Mouse (Mus musculus) adrenal gland (tissue): Measurements from ENCODE around the gene H2-K1.

ENCODE experiments used
- intact Hi-C: fragments of 180-260 bp; cut with DNase I; formaldehyde crosslinking; loops from one replicate; pipeline ENCODE4 v1.15.1; 2025
- long read RNA-seq, 2 experiments: library from polyadenylated mRNA; unstranded; transcript quantifications; one replicate each; pipeline ENCODE4 v2.0.0; 2020; ENCODE audit warnings: borderline replicate concordance in 1 of 2; ENCODE audit not compliant: insufficient replicate concordance in 1 of 2

H2-K1 gene
- long read RNA-seq, experiment 1, transcript H2-K1-205 (8 exons, 1,570 nt), result minor isoform, 16 of 360 reads
- long read RNA-seq, experiment 1, transcript H2-K1-209 (2 exons, 1,590 nt), result minor isoform, 11 of 360 reads
- long read RNA-seq, experiment 1, transcript H2-K1-216 (8 exons, 1,065 nt), result minor isoform, 8 of 360 reads
- long read RNA-seq, experiment 1, transcript H2-K1-201 (8 exons, 1,619 nt), result major isoform, 222 of 360 reads
- long read RNA-seq, experiment 1, partial matches to known transcripts, result 60 of 360 reads
- long read RNA-seq, experiment 1, other reads (novel, unspliced or antisense), result 37 of 360 reads
- long read RNA-seq, experiment 2, transcript H2-K1-205 (8 exons, 1,570 nt), result minor isoform, 8 of 252 reads
- long read RNA-seq, experiment 2, transcript H2-K1-201 (8 exons, 1,619 nt), result major isoform, 177 of 252 reads
- long read RNA-seq, experiment 2, partial matches to known transcripts, result 34 of 252 reads
- long read RNA-seq, experiment 2, other reads (novel, unspliced or antisense), result 27 of 252 reads

- intact Hi-C loops, result no loop called here
Measured at GRCm38 (mm10) chr17:34000150-34000537, at the start of gene H2-K1. Gene H2-K1, minus strand, starts transcription at chr17:34000347.

DNA sequence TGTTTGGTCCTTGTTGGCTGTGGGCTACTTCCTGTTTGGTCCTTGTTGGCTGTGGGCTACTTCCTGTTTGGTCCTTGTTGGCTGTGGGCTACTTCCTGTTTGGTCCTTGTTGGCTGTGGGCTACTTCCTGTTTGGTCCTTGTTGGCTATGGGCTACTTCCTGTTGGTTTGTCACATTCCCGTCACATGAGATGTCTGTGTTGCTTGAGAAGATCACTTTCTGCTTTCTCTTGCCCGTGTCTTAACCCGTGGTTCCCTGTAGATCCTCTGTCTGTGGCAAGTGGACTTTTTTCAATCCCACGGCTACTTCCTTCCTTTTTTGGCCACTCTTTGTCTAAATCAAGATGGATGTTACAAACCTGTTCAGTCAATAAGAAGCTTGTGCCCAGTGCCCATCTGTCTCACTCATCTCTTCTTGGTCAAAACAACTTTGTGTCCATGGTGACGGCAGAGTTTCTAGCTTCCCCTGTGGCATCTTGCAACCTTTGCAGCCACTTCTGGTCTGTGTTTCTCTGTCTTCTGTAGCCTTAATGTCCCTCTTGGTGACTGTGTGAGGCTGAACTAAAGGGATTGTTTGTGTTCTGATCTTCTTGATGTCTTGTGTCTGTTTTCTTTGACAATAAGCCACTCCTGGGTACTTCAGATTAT lies 47.4 kb upstream of the H2-K1 start:
- intact Hi-C loops, result no loop called here

- intact Hi-C loops, result no loop called here
Measured at GRCm38 (mm10) chr17:34045941-34046340, 45.8 kb upstream of the H2-K1 start.

GRCm38 (mm10) chr17:34039562-34040450 lies 39.7 kb upstream of the H2-K1 start:
- intact Hi-C loops, result loop anchor here (5.0 kb wide), 1 partner anchor 77 kb away; the partner anchor contains the start of gene H2-DMa

DNA sequence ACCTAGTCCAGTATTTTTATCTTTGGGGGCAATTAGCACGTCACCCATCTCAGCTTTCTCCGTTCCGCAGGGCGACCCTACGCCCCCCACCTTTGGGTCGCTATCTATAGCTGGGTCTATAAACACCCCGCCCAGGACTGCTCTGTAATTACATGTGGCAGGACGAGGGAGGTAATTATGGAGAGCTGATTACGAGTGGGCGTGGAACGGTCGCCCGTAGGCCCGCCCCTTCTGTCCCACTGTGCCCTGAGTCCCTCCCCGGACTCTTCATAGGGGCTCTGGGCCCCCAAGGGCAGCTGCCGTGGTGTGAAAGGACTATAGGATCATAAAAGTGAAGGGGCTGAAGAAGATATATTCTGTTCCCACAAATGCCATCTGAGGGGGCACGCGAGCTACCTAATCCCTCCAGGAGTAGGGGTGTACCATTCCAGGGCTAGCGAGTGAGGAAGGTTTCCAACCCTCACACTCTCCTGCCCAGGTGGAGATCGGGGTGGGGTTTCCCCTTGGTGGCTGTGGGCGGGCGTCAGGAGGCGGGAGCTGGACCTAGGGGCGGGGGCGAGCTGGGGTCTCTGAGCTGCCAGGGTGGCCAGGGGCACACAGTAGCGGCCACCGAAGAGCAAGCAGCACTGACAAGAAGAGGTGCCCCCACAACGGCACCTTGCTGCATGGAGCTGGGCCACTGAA lies 38.9 kb upstream of the H2-K1 start, which contains the start of gene Col11a2:
Col11a2 (plus strand) TSS at position 560 of the 684 bp plus-strand sequence.
- intact Hi-C loops, result loop anchor here (5.0 kb wide), 1 partner anchor 78 kb away; the partner anchor contains the start of gene H2-DMa

- intact Hi-C loops, result loop anchor here (5.0 kb wide), 1 partner anchor 79 kb away; the partner anchor contains the start of gene H2-DMa
Measured at GRCm38 (mm10) chr17:34038440-34038839, 38.3 kb upstream of the H2-K1 start.

DNA sequence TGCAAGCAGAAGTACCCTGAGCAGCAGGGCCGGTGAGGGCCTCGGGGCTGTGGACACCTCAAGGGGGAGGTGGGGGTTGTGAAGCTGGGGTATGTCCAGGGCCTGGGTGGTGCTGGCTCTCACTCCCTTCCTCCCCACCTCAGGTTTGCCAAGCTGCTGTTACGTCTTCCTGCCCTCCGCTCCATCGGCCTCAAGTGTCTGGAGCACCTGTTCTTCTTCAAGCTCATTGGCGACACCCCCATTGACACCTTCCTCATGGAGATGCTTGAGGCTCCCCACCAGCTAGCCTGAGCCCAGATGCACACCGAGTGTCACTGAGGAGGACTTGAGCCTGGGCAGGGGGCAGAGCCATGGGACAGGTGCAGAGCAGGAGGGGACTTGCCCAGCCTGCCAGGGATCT lies 37.1 kb upstream of the H2-K1 start:
- intact Hi-C loops, result loop anchor here (5.0 kb wide), 1 partner anchor 80 kb away; the partner anchor contains the start of gene H2-DMa

DNA sequence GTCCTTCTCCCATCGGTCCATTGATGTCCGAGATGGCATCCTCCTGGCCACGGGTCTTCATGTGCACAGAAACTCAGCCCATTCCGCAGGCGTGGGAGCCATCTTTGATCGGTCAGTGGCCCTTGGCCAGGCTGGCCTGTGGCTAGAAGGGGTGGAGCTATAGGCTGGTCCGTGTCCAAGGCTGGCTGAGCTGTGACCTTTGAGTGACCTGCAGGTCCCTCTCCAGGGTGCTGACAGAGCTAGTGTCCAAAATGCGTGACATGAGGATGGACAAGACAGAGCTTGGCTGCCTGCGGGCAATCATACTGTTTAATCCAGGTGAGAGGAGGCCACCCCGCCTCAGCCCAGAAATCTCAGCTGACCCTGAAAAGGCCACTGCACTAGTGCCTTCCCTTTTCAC lies 36.5 kb upstream of the H2-K1 start:
- intact Hi-C loops, result loop anchor here (5.0 kb wide), 1 partner anchor 81 kb away; the partner anchor contains the start of gene H2-DMa

GRCm38 (mm10) chr17:34035517-34035916 lies 35.4 kb upstream of the H2-K1 start:
- intact Hi-C loops, result loop anchor here (5.0 kb wide), 1 partner anchor 82 kb away; the partner anchor contains the start of gene H2-DMa

DNA sequence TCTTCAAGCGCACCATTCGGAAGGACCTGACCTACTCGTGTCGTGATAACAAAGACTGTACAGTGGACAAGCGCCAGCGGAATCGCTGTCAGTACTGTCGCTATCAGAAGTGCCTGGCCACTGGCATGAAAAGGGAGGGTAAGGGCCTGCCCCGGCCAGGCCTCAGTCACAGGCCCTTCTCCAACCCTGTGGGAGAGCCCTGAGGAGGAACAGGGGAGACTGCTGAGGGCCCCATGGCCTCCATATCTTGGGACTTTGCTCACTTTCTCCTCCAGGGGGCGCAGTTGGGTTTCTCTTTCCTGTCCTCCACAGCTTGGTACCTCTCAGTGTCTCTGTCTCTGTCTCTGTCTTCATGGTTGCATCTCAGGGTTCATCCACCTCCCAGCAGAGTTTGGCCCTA lies 33.9 kb upstream of the H2-K1 start:
- intact Hi-C loops, result no loop called here

GRCm38 (mm10) chr17:34033441-34033840 lies 33.3 kb upstream of the H2-K1 start:
- intact Hi-C loops, result no loop called here

- intact Hi-C loops, result no loop called here
Measured at GRCm38 (mm10) chr17:34032806-34033205, 32.7 kb upstream of the H2-K1 start.

DNA sequence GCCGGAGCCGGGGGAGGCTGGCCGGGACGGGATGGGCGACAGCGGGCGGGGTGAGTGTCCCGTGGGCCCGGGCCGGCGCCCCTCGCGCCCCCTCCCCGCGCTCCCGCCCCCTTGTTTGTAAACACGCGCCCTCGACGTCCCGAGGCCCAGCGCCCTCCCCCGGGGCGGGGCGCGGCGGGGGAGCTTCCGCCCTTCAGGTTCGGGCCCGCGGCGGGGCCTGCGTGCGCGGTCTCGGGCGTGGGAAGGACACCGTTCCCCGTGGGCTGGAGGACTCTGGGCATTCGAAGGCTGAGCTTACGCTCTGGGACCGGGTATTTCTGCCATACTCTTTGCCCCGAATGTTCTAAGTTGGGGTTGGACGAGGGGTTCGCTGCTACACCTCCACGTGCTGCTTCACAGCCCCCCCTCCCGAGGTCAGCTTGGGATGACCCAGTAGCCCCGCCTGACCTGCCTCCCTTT lies 32.1 kb upstream of the H2-K1 start:
- intact Hi-C loops, result no loop called here

DNA sequence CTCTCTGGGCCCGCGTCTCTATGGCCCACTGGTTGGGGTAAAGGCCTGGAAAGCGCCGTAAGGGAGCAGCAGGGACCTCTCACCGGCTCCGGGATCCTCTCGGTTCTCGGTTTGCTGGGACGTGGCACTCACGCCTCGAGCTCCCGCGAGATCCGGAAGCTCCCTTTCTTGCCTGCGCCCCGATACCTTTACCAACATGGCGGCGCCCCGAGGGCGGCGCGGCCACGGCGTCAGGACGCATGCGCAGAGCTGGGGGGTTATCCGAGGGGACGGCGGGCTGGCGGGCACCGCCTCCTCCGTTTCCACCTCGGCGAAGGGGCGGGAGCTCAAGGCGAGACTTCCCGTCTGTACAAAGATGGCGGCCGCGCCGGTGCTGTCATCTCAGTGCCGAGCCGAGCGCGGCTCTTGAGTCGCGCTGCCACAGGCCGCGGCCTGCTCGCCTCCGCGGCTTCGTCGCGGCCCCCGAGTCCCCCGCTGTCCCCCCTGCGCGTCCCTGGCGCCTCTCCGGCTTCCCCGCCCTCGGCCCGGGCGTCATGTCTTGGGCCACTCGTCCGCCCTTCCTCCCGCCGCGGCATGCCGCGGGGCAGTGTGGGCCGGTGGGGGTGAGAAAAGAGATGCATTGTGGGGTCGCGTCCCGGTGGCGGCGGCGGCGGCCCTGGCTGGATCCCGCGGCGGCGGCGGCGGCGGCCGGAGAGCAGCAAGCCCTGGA lies 31.5 kb upstream of the H2-K1 start, which contains the start of the genes Slc39a7 and Rxrb:
Slc39a7 (minus strand) TSS at position 218 of the 709 bp plus-strand sequence.
Rxrb (plus strand) TSS at position 348 of the 709 bp plus-strand sequence.
- intact Hi-C loops, result no loop called here

- intact Hi-C loops, result no loop called here
Measured at GRCm38 (mm10) chr17:34030861-34031326, 30.7 kb upstream of the H2-K1 start.

DNA sequence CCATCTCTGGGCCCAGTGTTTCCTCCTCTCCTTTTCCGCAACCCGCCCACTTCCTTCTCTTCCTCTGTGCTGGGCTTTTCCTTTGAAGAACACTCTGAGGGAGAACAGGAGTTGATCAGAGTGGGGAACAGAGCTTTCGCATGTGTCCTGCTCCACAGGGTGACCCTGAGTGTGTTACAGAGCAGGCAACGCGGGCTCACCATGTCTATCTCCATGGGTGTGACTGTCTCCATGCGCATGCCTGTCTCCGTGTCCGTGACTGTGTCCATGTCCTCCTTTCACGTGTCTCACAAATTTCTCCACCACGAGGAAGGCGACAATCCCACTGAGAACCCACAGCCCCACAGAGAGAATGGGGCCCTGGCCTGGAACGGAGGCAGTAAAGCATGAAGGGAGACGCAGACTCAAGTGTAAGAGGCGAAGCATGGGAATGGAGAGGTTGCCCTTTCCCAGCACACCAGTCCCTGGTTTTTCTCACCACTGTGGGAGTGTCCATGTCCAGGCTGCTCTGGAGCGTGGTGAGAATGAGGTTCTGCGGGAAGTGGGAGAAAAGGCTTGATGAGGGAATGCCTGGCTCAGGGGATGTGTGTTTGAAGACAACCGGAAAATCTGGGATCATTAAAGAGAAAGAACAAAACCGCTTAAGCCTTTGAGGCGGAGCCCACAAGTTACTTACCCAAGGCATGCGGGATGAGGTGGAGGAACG lies 29.9 kb upstream of the H2-K1 start:
- intact Hi-C loops, result no loop called here

DNA sequence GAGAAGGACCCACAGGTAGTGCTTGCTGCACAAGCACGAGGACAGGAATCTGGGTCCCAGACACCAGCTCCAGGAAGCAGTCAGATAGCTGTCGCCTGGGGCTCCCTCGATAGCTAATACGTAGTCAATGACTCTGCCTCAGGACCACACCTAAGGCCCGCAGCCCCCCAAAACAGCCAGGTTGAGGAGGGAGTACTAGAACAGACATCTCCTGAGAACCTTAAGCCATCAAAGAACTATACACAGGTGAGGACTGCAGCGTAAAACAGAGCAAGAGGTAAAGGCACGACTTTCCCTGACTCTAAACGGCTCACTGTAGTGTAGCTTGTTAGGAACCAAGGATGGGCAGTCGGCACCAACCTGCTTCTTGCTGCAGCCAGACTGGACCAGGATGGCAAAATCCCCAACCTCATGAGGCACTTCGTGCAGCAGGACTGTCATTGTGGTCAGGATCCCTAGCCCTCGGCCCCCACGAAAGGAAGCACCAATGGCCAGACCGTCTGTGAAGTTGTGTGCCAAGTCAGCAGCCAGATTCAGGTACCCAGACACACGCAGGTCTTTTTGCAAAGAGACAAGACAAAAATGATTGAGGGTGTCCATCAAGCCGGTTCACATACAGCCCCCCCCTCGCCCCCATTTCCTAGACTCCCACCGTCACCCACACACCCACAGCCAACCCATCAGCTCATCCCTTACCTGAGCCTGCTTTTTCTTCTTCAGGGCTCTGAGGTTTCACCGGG lies 29.2 kb upstream of the H2-K1 start:
- intact Hi-C loops, result no loop called here
